Mouse (Mus musculus) left cerebral cortex, postnatal 10 days (tissue): ENCODE results near the gene Egln1. TPM values are rescaled to one million over a fixed set of nuclear protein-coding genes. Genes with fewer than 3 reads are reported as not detected.
A peak's percentile ranks its signal among the peaks of the same experiment; 100 is the strongest.

ENCODE experiments used
- DNase-seq, 2 experiments: peaks; one replicate each; pipeline ENCODE4 v3.0.0; 2021 to 2022; ENCODE audit warnings: low spot score in 2 of 2, mixed read lengths in 1 of 2; ENCODE audit errors: extremely low spot score in 1 of 2
- intact Hi-C: fragments of 180-260 bp; cut with DNase I; formaldehyde crosslinking; loops from one replicate; pipeline ENCODE4 v1.15.1; 2025
- total RNA-seq, 2 experiments: library from RNA; stranded (reverse); gene quantifications; 2 replicates each; pipeline ENCODE4 v1.2.3; 2021

Egln1 gene
- total RNA-seq = 10 to 100 TPM; 59.9 to 61.1 TPM

- intact Hi-C loops = loop anchor here (5.0 kb wide), 2 partner anchors 52 to 83 kb away; partner anchors contain the start of genes Exoc8 and Sprtn
- peak in 1 of 2 experiments; percentile 90 for DNase-seq
Observed at GRCm38 (mm10) chr8:124949209-124950068, at the start of gene Egln1. Gene Egln1 (minus strand): TSS chr8:124949324.

DNA sequence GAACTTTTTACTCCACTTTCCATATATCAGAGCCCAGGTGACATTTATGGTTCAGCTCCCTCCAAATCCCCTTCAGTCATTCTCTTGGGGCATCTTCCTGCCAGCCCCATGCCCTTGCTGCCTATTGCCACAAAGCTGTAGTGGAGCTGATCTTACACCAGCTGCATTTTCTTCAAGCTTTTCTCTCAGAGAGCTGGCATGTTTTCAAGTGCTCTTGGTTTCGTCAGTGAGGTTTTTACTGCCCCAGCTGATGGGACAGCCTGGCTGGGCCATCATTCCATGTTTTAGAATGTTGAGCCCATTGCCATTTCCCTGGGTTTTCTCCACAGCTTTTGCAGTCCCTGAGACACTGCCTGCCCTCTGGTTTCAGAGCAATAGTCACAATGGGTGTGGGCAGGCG lies 46.7 kb upstream of the Egln1 start:
- DNase-seq = no peak
- intact Hi-C loops = no loop called here

DNA sequence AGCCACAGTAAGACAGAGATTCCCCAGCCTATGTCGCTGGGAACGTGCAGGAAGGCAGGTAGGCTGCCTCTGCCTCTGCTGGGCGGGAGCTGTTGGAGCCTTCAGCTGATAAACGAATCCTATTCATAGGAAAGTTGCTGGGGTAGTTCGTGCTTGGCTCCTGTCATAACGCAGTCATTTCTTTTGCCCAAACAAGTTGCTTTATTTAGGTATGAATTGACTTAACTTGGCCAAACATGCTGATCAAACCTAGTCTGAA lies 42.5 kb upstream of the Egln1 start:
- intact Hi-C loops = no loop called here
- DNase-seq = no peak

DNA sequence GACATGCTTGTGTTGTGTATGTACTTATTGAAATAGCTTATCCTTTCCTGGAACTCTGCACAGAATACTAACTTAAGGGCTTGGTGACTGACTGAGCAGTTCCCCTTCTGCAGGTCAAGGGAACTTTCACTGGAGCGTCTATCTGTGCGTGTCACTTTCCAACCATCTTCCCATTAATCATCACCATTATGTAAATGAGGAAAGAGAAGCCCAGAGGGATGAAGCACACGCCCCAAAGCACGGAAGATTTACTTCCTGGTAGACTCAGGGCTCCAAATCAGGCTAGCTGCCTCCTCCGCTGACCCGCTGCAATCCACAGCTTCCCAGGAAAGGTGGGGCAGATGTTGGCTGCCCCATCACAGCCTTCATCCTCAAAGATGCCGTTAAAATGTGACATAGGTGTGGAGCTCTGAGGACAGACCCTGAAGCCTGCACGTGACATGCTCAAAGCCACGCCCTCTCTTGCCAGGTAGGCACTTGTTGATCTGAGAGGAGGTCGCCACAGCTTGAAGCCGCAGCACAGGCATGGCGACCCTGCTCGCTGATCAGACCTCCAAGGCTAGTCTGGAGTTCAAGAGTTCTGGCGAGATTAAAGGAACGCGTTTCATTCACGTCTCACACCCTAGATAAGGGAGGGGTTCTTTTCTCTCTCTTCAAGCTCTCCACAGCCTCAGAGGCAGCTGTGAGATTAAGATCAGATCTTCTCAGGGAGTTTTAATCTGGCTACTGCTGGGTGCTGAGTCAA lies 42.0 kb upstream of the Egln1 start:
- no peak for DNase-seq

DNA sequence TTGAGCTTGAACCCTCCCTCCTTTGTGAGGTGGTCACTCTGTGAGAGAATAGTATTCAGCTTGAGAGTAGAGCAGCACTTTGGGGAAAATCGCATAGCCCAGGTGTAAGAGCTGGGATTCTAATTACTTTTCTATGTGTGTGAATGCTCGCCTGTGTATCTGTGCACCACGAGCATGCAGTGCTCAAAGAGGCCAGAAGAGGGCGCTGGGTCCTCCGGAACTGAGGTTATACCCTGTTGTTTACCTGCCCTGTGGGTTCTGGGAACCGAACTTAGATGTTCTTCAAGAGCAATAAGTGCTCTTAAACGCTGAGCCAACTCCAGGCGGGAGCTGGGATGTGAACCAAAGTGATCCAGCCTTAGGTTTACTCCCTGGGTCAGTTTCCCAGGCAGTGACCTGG lies 31.7 kb upstream of the Egln1 start:
- DNase-seq = no peak
- intact Hi-C loops = no loop called here

More for the DNA sequence above, 42.0 kb upstream of the Egln1 start:
- intact Hi-C loops = no loop called here

DNA sequence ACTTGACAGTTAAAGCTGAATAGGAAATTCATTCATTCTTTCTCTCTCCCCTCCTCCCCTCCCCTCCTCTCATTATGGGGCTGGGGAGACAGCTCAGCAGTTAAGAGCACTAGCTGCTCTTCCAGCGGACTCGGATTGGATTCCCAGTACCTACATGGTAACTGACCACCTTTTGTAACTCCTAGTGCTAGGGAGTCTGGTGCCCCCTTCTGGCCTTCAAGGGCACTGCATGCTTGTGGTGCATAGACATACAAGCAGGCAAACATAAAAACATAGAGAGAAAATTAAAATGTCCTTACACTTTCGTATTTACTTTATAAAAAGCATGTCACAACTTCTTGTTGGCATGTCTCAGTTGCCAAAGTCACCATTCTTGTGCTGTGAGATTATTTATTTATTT lies 30.9 kb upstream of the Egln1 start:
- DNase-seq = no peak
- intact Hi-C loops = no loop called here

DNA sequence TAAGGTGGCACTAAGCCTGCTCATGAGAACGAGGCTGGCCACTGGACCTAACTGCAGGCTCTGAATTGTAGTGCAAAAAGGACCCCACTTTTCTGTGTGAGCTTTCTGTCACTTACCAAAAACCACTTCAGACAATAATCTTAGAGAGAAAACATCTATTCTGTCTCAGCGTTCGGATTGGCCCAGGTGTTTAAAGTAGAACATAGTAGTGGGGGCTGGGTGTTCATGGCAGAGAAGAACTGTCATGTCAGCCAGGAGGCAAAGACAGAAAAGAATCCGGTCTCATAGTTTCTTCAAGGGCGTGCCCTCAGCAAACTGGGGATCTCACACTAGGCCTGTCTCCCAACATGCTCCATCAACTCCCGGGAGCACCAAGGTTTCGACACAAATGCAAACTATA lies 28.9 kb upstream of the Egln1 start:
- no peak for DNase-seq
- intact Hi-C loops = no loop called here

- intact Hi-C loops = no loop called here
Observed at GRCm38 (mm10) chr8:124976211-124976610, 27.1 kb upstream of the Egln1 start.

DNA sequence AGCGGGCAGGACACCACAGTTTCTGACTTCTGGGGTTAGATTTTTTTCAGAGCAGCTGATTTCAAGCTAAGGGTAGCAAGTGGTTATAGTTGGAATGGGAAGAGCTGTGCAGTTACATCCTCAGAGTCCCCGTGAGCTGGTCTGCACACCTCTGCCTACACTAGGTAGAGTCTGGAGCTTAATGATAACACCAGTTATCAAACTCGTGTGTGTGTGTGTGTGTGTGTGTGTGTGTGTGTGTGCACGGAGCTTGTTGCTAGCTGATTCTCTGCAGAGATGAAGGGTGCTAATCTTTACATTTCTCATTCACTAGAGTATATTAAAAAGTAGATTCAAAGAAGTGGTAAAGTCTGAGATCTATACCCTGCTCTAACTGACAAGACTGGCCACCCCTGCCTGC lies 25.1 kb upstream of the Egln1 start:
- no peak for DNase-seq
- intact Hi-C loops = no loop called here

More at GRCm38 (mm10) chr8:124976211-124976610, 27.1 kb upstream of the Egln1 start:
- no peak for DNase-seq

- no peak for DNase-seq
- intact Hi-C loops = no loop called here
Observed at GRCm38 (mm10) chr8:124973221-124973620, 24.1 kb upstream of the Egln1 start.

DNA sequence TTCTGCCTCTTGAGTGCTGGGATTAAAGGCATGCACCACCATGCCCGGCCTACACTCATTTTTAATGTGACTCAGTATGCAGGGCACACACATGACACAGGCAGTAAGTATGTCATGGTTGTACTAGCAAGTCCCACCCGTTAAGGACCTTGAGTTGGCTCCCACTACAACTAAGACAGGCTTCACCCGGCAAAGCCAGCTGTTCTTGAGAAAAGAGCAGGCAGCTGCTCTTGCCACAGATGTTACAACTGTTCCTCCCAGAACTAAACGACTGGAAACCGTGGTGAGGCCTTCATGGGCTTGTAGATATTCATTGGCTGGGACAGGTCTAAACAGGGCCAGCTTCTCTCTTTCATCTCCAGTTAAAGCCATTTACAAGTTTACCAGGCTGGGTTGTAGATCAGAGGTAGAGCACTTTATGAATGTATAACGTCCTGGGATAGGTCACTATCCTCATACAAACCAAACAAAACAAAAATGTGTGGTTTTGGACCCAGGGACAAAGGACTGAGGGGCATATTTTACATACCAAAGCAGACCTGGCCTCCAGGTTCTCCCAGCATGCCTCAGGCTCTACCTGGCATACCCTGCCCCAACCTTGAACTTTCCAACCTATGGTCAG lies 21.3 kb upstream of the Egln1 start:
- DNase-seq = no peak
- intact Hi-C loops = no loop called here

DNA sequence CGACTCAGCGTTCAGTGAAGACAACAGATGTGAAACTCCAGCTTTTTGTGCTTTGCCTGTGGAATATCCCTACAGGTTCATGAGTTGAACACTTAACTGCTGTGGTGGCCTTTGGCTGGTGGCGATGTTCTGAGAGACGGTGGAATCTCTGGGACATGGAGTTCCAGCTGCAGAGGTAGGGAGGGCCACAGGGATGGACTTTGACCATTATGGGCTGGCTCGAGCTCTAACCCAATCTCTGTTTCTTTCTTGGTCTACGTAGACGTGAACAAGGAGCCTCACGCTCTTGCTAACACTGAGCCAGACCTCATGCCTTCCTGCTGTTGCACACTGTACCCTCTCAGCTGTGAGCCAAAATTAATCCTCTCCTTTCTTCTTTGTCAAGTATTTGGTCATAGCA lies 15.8 kb upstream of the Egln1 start:
- intact Hi-C loops = no loop called here
- no peak for DNase-seq

DNA sequence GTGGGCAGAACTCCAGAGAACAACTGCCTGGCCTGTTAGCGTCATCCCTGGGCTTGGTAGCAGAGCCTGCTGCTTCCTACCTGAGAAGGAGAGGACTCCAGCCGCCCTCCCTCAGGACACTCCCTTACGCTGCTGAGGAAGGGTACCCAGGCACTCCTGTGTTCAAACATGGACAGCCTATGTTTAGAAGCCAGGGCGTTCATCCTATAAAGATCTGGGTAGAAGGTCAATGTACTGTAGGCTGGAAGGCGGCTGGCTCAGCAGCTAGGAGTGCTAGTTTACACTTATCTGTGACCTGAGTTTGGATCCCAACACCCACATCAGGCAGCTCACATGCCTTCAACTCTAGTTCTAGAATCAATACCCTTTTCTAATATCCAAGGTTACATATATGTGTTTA lies 14.1 kb upstream of the Egln1 start:
- intact Hi-C loops = no loop called here
- no peak for DNase-seq

DNA sequence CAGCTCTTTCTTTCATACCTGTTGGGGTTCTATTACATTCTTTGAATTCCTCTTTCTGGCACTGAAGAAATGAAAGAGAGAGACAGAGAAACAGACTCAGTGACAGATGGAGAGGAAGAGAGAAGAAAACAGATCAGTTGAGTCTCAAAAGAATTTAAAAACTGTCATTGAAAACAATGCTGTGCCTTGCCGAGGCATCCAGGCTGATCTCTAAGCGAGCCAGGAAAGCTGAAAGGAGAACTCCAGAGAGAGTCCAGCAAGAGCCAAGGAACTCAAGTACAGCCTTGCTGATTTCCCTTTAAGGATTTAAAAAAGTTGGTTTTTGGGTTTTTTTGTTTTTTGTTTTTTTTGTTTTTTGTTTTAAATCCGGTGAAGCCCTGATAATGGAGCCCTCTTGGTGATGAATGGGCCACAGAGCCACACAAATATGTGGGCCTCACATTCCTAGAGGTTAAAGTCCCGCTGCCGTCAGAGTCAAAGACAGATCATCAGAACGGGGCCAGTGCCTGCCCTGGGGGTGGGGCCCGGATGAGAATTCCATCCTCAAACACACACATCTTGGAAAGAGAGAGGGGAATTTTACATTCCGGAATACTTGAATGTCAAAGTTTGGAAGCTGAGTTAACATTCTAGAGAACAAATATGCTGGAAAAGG lies 11.2 kb upstream of the Egln1 start:
- DNase-seq = no peak
- intact Hi-C loops = no loop called here

GRCm38 (mm10) chr8:124959462-124960225 lies 10.5 kb upstream of the Egln1 start:
- DNase-seq = no peak
- intact Hi-C loops = no loop called here

DNA sequence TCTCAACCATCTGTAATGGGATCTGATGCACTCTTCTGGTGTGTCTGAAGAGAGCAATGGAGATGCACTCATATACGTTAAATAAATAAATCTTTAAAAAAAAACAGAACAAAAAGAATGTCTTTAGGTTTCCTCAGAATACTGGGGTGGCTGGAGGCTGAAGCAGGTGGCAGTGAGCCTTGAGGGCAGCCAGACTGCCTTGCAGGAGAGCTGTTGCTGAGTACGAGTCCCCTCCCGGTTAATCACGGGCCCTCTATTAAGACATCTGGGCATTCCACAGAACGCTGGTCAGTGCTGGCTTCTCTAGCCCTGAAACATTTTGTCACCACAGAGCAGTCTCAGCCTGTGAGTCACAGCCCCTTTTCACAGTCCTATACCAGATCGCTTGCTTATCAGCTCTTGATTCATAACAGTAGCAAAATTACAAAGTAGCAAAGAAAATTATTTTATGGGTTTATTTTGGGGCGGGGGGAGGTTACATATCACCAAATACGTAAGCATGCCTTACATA lies 5.5 kb upstream of the Egln1 start:
- intact Hi-C loops = no loop called here
- DNase-seq = no peak

DNA sequence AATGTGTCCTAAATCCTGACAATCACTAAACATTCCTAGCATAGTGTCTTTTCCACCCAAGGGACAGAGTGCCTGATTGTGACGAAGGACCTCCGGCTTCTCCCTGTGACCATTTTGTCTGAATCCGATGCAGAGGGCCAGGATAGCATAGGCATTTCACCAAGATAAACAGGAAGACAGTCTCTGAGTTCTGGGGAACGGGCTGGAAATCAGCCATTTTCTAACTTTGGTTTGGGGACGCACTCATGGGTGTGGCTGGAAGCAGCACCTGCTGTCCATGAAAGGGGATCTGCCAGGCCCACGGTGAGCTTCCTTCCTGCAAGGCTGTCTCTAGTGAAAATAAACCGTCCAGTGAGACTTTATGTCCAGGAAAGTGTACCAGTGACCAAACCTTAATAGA lies 4.1 kb upstream of the Egln1 start:
- intact Hi-C loops = no loop called here
- DNase-seq = peak in 1 of 2 experiments; percentile 72

DNA sequence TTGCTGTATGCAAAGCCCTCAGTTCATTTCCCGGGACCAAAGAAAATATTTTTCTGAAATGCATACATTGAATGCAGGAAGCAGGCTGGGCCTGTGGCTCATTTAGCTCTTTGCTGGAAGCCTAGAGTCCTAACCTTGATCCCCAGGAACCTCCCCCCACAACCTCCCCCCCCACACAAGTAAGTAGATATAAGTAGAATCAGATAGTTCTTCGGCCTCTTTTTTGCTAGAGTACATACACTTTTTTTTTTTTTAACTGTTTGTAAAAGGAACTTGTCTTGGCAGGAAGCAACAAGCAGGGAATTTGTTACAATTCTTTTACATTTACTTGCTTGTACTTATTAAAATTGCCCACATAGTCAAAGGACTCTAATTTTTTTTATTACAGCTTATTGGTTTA lies 1.7 kb upstream of the Egln1 start:
- intact Hi-C loops = no loop called here
- no peak for DNase-seq

DNA sequence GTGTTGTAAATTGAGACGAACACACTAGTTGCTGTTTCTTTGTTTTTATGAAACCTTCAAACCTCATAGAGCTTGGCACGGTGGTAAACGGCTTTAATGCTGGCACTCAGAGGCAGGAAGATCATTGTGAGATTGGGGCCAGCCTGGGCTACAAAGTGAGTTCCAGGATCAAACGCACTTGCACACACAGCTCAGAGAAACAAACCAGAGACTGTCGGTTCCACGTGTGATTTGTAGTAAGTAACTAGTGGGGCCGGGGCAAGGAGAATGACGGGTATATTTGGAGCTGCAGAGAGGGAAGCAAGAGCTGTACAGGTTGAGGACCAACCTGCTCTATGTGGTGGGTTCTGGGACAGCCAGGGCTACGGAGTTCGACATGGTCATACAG lies 939 bp upstream of the Egln1 start:
- DNase-seq = no peak
- intact Hi-C loops = no loop called here
